Mouse (Mus musculus) forebrain, embryonic 10.5 days (tissue): ENCODE results near the gene Tpm1. TPM values are rescaled to one million over a fixed set of nuclear protein-coding genes. Genes with fewer than 3 reads are reported as not detected.

Source experiments
- DNase-seq: peaks from one replicate; pipeline ENCODE4 v3.0.0-alpha.2; 2017; ENCODE audit warnings: low spot score; ENCODE audit errors: extremely low spot score
- H3K27ac ChIP-seq: fragments of 300-500 bp; sonication (generic); 2 replicates; pipeline ENCODE4 v1.5.1; 2016; ENCODE audit warnings: mild to moderate bottlenecking
- H3K27me3 ChIP-seq: fragments of 300-500 bp; sonication (generic); 2 replicates; pipeline ENCODE4 v1.6.1; 2016; ENCODE audit warnings: mild to moderate bottlenecking; ENCODE audit not compliant: poor library complexity, severe bottlenecking
- H3K36me3 ChIP-seq: fragments of 300-500 bp; sonication (generic); replicated peaks from 2 replicates; pipeline ENCODE4 v1.6.1; 2016; ENCODE audit warnings: mild to moderate bottlenecking, moderate library complexity
- H3K4me1 ChIP-seq: fragments of 300-500 bp; sonication (generic); 2 replicates; pipeline ENCODE4 v1.6.1; 2016
- H3K4me3 ChIP-seq: fragments of 300-500 bp; sonication (generic); 2 replicates; pipeline ENCODE4 v1.5.1; 2016; ENCODE audit warnings: mild to moderate bottlenecking, moderate library complexity
- H3K9me3 ChIP-seq: fragments of 300-500 bp; sonication (generic); 2 replicates; pipeline ENCODE4 v1.6.1; 2016; ENCODE audit warnings: mild to moderate bottlenecking, moderate library complexity
- WGBS: fragments of 180-500 bp; shearing (Covaris S2); methylation state at CpG from one replicate; pipeline ENCODE4 v1.1.7; 2016; 5-methylcytosine and 5-hydroxymethylcytosine counted together
- polyA plus RNA-seq: library from polyadenylated mRNA; unstranded; fragments of >200 nt; fragmentation: Nextera tagmentation; extraction: Ambion mirVana; gene quantifications from 2 replicates; pipeline ENCODE4 v1.2.1, GENCODE M21; 2016

Tpm1 gene
- polyA plus RNA-seq, 1 experiment from 2014 or later, result 334 TPM

DNA sequence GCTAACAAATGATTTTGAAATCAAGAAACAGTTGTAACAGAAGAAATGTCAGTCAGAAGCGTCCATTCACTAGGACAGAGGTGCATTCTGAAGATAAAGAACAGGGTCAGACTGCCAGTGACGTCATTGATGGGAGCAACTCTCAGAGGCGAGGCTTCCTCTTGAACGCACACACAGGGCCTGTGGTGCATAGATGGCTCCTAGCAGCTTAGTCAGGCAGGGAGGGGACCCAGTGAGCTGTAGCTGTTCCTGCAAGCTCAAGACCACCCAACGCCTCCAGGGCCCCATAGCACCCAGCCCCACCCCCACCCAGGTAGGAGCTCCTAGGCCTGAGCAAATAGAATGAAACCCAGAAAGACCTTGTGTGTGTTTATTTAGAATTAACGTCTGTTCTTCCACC is 21.9 kb upstream of the Tpm1 start:
- no peaks in the 10 kb centered on the region for H3K27me3 ChIP-seq
- DNase-seq, result peak; percentile 23
- no peaks in the 10 kb centered on the region for H3K9me3 ChIP-seq
- WGBS, result 36% methylated on average over 6 of the region's 6 CpGs
- peak overlapping the region; percentile 75 for H3K27ac ChIP-seq
- H3K36me3 ChIP-seq, result no peaks in the 10 kb centered on the region
- no peak overlapping the region for H3K4me3 ChIP-seq
- H3K4me1 ChIP-seq, result peaks cover 11% of the 10 kb centered on the region

DNA sequence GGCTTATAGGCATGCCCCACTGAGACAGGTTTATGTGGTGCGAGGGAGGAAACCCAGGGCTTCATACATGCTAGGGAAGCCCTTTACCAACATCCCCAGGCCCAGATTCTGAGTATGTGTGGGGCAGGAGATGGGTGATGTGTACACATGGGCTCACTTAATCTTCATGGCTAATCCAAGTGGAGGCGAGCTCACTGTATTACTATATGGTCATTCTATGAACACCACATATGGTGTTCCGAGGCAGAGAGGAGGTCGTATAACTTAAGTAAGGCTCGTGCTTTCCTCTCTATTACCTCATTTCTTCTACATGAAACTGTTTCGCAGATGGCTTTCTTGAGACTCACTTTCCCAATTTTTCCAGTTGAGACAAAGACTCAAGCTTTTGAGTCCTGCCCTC is 17.4 kb upstream of the Tpm1 start:
- peaks cover 9% of the 10 kb centered on the region for H3K4me1 ChIP-seq
- H3K9me3 ChIP-seq, result no peaks in the 10 kb centered on the region
- no peaks in the 10 kb centered on the region for H3K36me3 ChIP-seq
- H3K27ac ChIP-seq, result no peak overlapping the region
- DNase-seq, result no peak
- no peaks in the 10 kb centered on the region for H3K27me3 ChIP-seq
- no peak overlapping the region for H3K4me3 ChIP-seq
- 91% methylated on average over 6 of the region's 6 CpGs for WGBS

DNA sequence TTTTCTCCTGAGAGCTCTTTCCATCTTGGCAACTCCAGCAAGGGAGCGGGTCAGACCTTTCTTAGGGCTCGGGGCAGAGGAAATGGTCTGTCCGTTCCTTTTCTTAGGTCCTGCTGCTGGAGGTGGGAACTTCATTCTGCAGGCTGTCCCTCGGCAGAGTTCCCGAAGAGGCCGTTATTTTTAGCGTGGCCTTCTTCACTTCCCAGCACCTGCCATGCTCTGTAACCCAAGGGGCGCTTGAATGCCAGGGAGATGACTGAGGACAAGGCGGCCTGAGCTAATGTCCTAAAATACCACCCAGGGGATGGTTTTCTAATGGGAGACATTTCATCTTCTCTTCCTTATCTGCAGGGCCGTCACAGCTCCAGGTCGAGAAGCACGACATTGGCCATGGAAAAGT is 10.5 kb upstream of the Tpm1 start:
- WGBS, result 86% methylated on average over 12 of the region's 12 CpGs
- Histone ChIP-seq H3K27me3 (no peaks in the 10 kb centered on the region), H3K9me3 (no peaks in the 10 kb centered on the region), H3K27ac (no peak overlapping the region), H3K4me1 (peaks cover 10% of the 10 kb centered on the region), H3K36me3 (no peaks in the 10 kb centered on the region), H3K4me3 (no peak overlapping the region)
- no peak for DNase-seq

DNA sequence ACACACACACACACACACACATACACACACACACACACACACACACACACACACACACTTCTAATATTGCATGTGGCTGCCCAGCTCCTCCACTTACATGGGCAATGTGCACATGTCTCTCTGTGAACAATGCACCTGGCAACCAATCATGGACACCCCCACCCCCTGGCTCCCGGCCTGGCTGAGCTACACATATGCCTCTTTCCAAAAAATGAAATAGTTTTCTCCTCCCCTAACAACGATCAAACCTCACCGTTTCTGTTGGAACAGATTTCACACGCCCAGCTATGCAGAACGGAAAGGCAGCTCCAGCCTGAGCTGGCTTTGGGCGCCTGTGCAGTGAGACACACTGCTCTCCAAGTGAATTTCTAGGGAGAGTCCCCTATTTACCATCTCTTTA is 9.2 kb upstream of the Tpm1 start:
- DNase-seq, result no peak
- Histone ChIP-seq H3K4me3 (no peak overlapping the region), H3K27ac (no peak overlapping the region), H3K4me1 (peaks cover 10% of the 10 kb centered on the region), H3K36me3 (no peaks in the 10 kb centered on the region), H3K9me3 (no peaks in the 10 kb centered on the region), H3K27me3 (no peaks in the 10 kb centered on the region)
- WGBS, result 89% methylated on average over 6 of the region's 6 CpGs

DNA sequence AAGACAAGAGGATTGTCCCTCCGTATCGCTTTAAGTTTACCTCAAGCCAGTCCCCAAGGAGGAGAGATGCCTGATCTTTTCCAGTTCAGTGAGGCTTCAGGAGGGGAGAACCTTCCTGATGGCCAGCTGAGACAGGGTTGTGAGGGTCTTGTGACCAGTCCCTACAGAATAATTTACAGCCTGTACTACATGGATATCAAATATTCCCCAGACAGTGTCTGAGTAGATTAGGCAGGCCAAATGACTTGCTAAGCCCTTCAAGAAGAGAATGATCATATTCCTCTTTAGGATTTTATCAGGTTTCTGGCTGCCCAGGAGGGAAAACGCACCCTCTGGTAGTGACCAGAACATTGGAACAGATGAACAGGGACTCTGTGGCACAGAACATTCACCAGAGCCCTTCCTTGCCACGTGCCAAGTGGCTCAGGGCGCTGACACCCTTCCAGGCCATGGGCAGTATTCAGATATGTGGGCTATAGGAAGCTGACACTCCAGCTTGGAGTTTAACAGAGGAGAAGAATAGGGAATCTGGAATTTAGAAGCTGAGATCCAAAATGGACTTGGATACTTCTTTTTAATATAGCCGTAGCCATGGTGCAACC is 1.6 kb upstream of the Tpm1 start:
- H3K27me3 ChIP-seq, result peaks cover 54% of the 10 kb centered on the region
- H3K4me1 ChIP-seq, result peaks cover 52% of the 10 kb centered on the region
- H3K36me3 ChIP-seq, result no peaks in the 10 kb centered on the region
- H3K9me3 ChIP-seq, result no peaks in the 10 kb centered on the region
- no peak overlapping the region for H3K4me3 ChIP-seq
- WGBS, result 74% methylated on average over 6 of the region's 6 CpGs
- H3K27ac ChIP-seq, result peak overlapping the region; percentile 30; the same call in 1 of the 2 replicates
- no peak for DNase-seq

DNA sequence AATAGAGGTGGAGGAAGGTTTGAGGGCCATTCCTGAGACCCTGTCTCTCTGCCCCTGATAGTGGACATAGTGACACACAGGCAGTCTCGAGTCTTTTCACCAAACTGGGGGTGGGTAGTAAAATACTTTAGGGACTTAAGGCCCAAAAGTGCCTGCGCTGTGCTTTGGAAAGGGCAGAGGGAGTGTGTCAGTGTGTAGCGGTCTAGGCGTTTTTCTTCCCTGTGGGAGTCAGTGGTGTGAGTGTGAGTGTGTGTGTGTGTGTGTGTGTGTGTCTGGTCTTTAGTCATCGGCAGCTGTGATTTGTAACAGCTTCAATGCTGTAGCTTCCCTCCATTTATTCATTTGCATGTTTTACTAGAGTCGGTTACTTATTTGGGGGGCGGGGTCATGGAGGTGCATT is 630 bp upstream of the Tpm1 start:
- peaks cover 59% of the 10 kb centered on the region for H3K4me1 ChIP-seq
- no peaks in the 10 kb centered on the region for H3K9me3 ChIP-seq
- WGBS, result 17% methylated on average over 7 of the region's 7 CpGs
- H3K27me3 ChIP-seq, result peaks cover 54% of the 10 kb centered on the region
- H3K36me3 ChIP-seq, result no peaks in the 10 kb centered on the region
- peak overlapping the region; percentile 76 for H3K4me3 ChIP-seq
- peak overlapping the region; percentile 89 for H3K27ac ChIP-seq
- no peak for DNase-seq

DNA sequence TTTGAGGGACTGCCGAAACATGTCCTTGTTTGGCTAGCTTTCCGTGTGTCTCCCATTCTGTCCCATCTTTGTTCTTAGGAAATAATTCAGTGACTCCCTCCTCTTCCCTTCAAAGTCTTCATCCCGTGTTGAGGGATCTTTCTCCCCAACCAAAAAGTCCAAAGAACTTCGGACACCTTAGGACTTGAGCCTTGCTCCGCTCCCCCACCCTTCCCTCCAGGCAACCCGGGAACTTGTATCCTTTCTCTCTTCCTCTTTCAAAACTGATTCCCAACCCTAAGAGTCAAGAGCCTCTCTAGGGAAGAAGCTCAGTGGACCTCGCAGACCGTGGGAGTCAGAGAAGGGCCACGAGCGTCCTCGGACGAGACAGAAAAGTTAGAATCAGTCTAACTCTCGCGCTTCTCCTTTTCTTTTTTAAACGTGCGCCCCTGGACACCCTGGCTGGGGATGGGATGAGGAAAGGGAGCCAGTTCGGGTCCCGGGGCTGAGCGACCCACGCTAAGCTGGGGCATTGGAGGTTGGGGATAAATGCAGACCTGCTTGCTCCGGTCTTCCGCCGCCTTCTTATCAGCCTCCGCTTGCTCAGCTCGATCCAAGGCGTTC is 622 bp downstream of the Tpm1 start:
- H3K4me3 ChIP-seq, result peak overlapping the region; percentile 76
- H3K36me3 ChIP-seq, result no peaks in the 10 kb centered on the region
- peaks cover 54% of the 10 kb centered on the region for H3K27me3 ChIP-seq
- no peaks in the 10 kb centered on the region for H3K9me3 ChIP-seq
- peaks cover 70% of the 10 kb centered on the region for H3K4me1 ChIP-seq
- DNase-seq, result no peak
- WGBS, result under 1% methylated on average over 26 of the region's 26 CpGs
- peak overlapping the region; percentile 89 for H3K27ac ChIP-seq

DNA sequence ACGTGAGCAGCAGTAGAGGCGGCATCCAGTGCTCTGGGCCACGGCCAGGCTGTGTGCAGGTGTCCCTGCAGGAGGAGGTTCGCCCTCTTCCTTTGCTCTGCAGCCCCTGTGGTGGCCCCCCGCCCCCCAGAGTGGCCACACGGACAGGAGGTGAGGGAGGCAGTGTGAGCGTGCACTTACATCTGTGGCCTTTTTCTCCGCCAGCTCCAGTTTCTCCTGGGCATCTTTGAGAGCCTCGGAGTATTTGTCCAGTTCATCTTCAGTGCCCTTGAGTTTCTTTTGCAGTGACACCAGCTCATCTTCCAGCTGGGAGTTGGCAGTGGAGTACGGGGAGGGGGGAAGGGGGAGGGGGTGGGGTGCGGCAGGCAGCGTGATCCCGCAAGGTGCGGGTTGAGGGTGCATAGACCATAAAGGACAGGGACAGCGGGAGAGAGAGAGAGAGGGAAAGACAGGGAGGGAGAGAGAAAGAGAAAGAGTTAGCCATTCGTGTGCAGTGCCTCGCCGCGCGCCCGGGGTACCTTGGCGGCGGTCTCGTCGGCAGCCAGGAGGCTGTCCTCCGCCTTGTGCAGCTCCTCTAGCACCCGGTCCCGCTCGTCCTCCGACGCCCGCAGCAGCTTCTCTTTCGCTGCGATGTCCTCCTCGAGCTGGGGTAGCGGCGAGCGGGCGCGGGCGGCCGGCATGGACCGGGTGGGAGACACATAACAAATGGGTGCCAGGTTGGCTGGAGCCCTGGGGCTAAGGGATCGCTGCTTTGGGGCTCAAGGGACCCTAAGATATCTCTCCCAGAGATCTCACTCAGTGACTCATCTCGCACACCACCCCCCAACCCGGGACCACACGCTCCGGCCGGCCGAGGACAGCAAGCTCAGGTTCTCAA is 1.4 kb downstream of the Tpm1 start:
- H3K27ac ChIP-seq, result peak overlapping the region; percentile 89
- H3K36me3 ChIP-seq, result no peaks in the 10 kb centered on the region
- DNase-seq, result peak; percentile 44
- peaks cover 76% of the 10 kb centered on the region for H3K4me1 ChIP-seq
- H3K4me3 ChIP-seq, result peak overlapping the region; percentile 76
- H3K27me3 ChIP-seq, result peaks cover 54% of the 10 kb centered on the region
- H3K9me3 ChIP-seq, result no peaks in the 10 kb centered on the region
- 0% methylated on average over 50 of the region's 50 CpGs for WGBS

DNA sequence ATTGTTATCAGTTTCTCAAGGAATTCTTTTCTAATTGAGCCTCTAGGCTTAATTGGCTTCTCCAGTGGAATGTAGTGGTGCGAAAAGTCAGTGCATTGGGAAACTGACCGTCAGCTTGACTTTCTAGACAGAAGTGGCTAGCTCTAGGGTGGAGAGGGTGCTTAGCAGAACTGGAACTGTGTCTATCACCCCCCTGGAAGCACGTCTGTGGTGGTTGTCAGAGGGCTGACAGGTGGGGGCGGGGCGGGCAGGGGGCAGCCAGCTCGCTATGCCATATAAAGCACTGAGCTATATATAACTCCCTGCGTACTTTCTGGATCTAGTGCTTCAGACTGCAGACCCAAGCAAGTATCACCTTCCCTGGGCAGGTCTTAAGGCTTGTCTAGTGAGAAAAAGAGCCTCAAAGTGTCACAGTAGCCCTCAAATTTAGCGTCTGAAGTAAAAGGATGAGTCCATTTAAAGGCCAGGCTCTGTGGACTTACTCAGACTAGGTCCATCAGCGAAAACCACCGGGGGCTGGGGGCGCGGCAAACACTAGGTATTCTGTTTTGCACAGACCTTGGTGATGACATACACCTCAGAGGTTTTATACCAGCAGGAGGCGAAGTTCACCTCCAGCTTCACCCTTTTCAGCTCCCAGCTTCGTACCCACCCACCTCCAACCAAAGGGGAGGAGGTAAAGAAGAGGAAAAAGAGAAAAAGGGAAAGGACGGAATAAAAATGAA is 2.2 kb downstream of the Tpm1 start:
- Histone ChIP-seq H3K4me1 (peaks cover 84% of the 10 kb centered on the region), H3K27ac (peak overlapping the region; percentile 89), H3K9me3 (no peaks in the 10 kb centered on the region), H3K4me3 (peak overlapping the region; percentile 76), H3K36me3 (no peaks in the 10 kb centered on the region), H3K27me3 (peaks cover 54% of the 10 kb centered on the region)
- DNase-seq, result no peak
- WGBS, result 1% methylated on average over 15 of the region's 15 CpGs

DNA sequence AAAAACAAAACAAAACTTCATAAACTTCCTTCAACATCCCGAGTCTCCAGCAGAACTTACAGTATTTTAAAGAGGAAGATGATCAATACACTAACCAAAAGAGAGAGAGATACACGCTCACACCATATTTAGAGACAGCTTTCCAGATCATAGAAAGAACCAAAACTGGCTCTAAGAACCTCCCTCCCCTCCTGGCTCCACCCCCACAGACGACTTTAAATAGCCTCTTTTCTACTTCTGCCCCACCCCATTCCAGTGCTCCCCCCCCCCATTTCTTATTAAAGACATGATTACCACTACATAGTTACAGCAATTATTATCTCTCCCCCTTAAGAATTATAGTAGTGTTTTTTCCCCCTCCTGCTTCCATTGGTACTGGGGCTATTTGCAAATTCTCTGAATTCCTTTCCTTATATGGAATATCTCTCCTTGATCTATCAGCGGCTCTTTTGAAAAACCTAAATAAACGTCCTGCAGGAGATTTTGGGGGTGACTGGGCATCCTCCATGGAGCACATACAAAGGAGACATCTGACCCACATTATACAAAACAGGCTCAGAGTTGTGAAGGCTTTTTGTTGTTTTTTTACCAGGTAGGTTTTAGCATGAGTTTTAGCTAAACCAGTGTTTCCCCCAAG is 3.1 kb downstream of the Tpm1 start:
- DNase-seq, result no peak
- Histone ChIP-seq H3K27ac (peak overlapping the region; percentile 89), H3K27me3 (peaks cover 44% of the 10 kb centered on the region), H3K9me3 (no peaks in the 10 kb centered on the region), H3K4me3 (peak overlapping the region; percentile 76), H3K4me1 (peaks cover 93% of the 10 kb centered on the region), H3K36me3 (no peaks in the 10 kb centered on the region)
- WGBS, result 7% methylated on average over 5 of the region's 5 CpGs

DNA sequence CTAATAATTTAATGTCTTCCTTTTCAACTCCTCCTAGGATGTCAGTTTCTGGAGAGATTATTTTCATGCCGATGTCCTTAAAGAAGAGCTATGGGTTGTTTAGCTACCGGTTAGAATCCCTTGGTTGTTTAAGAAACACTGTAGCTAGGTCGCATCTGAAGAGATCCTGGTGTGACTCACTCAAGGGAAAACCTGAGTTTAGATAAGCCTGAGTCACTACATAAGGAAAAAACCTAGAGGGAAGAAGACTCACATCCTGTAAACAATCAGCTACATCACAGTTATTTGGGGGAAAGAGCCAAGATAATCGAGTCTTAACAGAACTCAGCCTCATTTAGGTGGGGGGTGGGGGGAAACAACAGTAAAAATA is 3.9 kb downstream of the Tpm1 start:
- no peaks in the 10 kb centered on the region for H3K36me3 ChIP-seq
- peak overlapping the region; percentile 76; the same call in 1 of the 2 replicates for H3K4me3 ChIP-seq
- peak overlapping the region; percentile 89 for H3K27ac ChIP-seq
- DNase-seq, result no peak
- 37% methylated on average over 4 of the region's 4 CpGs for WGBS
- peaks cover 94% of the 10 kb centered on the region for H3K4me1 ChIP-seq
- no peaks in the 10 kb centered on the region for H3K9me3 ChIP-seq
- H3K27me3 ChIP-seq, result peaks cover 36% of the 10 kb centered on the region

DNA sequence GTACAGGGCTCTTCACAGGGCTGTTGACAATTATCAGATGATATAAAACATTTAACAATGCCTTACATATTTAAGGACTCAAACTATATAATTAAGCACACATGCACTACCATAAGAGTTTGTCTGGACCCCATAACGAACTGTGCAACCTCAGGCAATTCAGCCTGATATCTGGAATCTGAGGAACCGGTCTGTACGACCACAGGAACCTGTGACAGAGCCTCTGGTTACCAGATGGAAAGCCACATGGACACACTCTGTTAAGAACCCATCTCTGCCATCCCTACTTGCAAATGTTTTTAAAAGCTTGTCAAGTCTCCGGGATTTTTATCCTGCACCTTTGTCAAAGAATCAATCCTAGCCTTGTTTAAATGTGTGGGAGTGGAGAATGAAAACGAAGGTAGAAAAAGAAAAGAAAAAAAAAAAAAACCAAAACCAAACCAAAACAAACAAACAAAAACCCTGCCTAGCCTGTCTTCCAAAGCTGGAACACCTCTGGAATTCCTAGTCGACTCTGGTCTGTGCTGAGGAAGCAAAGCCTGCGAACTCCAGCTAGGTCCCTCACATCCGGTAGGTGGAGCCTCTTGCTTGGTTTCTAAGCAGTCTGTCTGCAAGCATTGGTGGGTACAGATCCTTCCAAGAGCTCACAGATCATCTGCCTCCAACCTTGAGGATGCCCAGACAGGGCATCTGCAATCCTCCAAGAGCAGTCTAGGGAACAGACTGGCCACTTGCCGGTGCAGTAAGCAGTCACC is 4.5 kb downstream of the Tpm1 start:
- WGBS, result 30% methylated on average over 9 of the region's 9 CpGs
- no peaks in the 10 kb centered on the region for H3K36me3 ChIP-seq
- H3K27ac ChIP-seq, result peak overlapping the region; percentile 89
- DNase-seq, result peak; percentile 68
- H3K27me3 ChIP-seq, result peaks cover 32% of the 10 kb centered on the region
- H3K9me3 ChIP-seq, result no peaks in the 10 kb centered on the region
- no peak overlapping the region for H3K4me3 ChIP-seq
- peaks cover 97% of the 10 kb centered on the region for H3K4me1 ChIP-seq
